Mouse (Mus musculus) limb, embryonic 14.5 days (tissue): ENCODE measurements at regions not wholly inside any gene's neighbourhood (a gene's known extent, or its start where the extent isn't known, plus 50 kb on each side); places are given as distances from the start of the nearest gene placed in this dataset.
A peak's percentile ranks its signal among the peaks of the same experiment; 100 is the strongest.

Experiments
- ATAC-seq: fragments of 200-750 bp; cut with Nextera tagmentation; 2 replicates; pipeline ENCODE4 v1.8.0; 2017; ENCODE audit warnings: low read depth, moderate number of reproducible peaks, moderate TSS enrichment; ENCODE audit not compliant: low FRiP score
- DNase-seq: peaks from one replicate; pipeline ENCODE4 v3.0.0-alpha.2; 2015; ENCODE audit warnings: low spot score
- H3K27ac ChIP-seq: fragments of 300-500 bp; sonication (generic); replicated peaks from 2 replicates; pipeline ENCODE4 v1.5.1; 2014; ENCODE audit warnings: low read depth, mild to moderate bottlenecking, low read length, moderate library complexity, mixed read lengths
- H3K27me3 ChIP-seq: fragments of 300-500 bp; sonication (generic); 2 replicates; pipeline ENCODE4 v1.6.1; 2014; ENCODE audit warnings: low read length, mixed read lengths; ENCODE audit not compliant: control insufficient read depth, insufficient read depth
- H3K36me3 ChIP-seq: fragments of 300-500 bp; sonication (generic); 2 replicates; pipeline ENCODE4 v1.6.1; 2014; ENCODE audit warnings: mild to moderate bottlenecking, low read length, moderate library complexity, mixed read lengths; ENCODE audit not compliant: control insufficient read depth, insufficient read depth
- H3K4me1 ChIP-seq: fragments of 300-500 bp; sonication (generic); 2 replicates; pipeline ENCODE4 v1.6.1; 2014; ENCODE audit warnings: antibody characterized with exemption, low read length, mixed read lengths; ENCODE audit not compliant: control insufficient read depth, insufficient read depth
- H3K4me2 ChIP-seq: fragments of 300-500 bp; sonication (generic); replicated peaks from 2 replicates; pipeline ENCODE4 v1.6.1; 2014; ENCODE audit warnings: low read depth, mild to moderate bottlenecking, low read length, moderate library complexity; ENCODE audit not compliant: severe bottlenecking
- H3K4me3 ChIP-seq: fragments of 300-500 bp; sonication (generic); replicated peaks from 2 replicates; pipeline ENCODE4 v1.5.1; 2014; ENCODE audit warnings: low read length
- H3K9ac ChIP-seq: fragments of 300-500 bp; sonication (generic); 2 replicates; pipeline ENCODE4 v1.6.1; 2014; ENCODE audit warnings: mild to moderate bottlenecking, low read depth, low read length, moderate library complexity; ENCODE audit not compliant: severe bottlenecking
- H3K9me3 ChIP-seq: fragments of 300-500 bp; sonication (generic); 2 replicates; pipeline ENCODE4 v1.6.1; 2016; ENCODE audit warnings: low read length; ENCODE audit not compliant: control insufficient read depth
- POLR2A ChIP-seq: fragments of 200-500 bp; IDR thresholded peaks from 2 replicates; pipeline ENCODE4 v1.8.0; 2012; ENCODE audit warnings: inconsistent platforms, mild to moderate bottlenecking, moderate library complexity, borderline replicate concordance; ENCODE audit not compliant: insufficient read depth, insufficient read length; ENCODE audit errors: extremely low read depth
- WGBS: fragments of 180-500 bp; shearing (Covaris S2); extraction: QIAGEN DNeasy Blood & Tissue Kit; methylation state at CpG from one replicate; pipeline ENCODE4 v1.1.7; 2014; 5-methylcytosine and 5-hydroxymethylcytosine counted together

- Histone ChIP-seq H3K9me3 (no peaks in the 10 kb centered on the region), H3K4me2 (no peak overlapping the region), H3K27me3 (no peaks in the 10 kb centered on the region), H3K9ac (no peak overlapping the region), H3K27ac (no peak overlapping the region), H3K36me3 (no peaks in the 10 kb centered on the region), H3K4me3 (no peak overlapping the region), H3K4me1 (0 out of 2 replicates have a peak, but pooled peaks cover 3% of the 10 kb centered on the region)
- ATAC-seq (no peak), DNase-seq (no peak)
- TF ChIP-seq POLR2A, result no peak
- 85% methylated on average over 8 of the region's 8 CpGs for WGBS
These were observed 155.9 kb upstream of the Plcz1 start for GRCm38 (mm10) chr6:140197113-140197675.

- no peaks in the 10 kb centered on the region for H3K27me3 ChIP-seq
- WGBS, result 76% methylated on average over 2 of the region's 2 CpGs
- 0 out of 2 replicates have a peak, but pooled peaks cover 3% of the 10 kb centered on the region for H3K4me1 ChIP-seq
- no peak overlapping the region for H3K4me3 ChIP-seq
- DNase-seq (no peak), ATAC-seq (no peak)
- H3K36me3 ChIP-seq, result no peaks in the 10 kb centered on the region
- no peak overlapping the region for H3K9ac ChIP-seq
- no peaks in the 10 kb centered on the region for H3K9me3 ChIP-seq
- H3K4me2 ChIP-seq, result no peak overlapping the region
- H3K27ac ChIP-seq, result no peak overlapping the region
- no peak for TF ChIP-seq POLR2A
These were observed 153.0 kb upstream of the Plcz1 start for GRCm38 (mm10) chr6:140194276-140194675.

- peak overlapping the region; percentile 20; the same call in 1 of the 2 replicates for H3K4me2 ChIP-seq
These were observed 152.1 kb upstream of the Plcz1 start for GRCm38 (mm10) chr6:140193084-140193939.

GRCm38 (mm10) chr6:140192526-140192925, 151.3 kb upstream of the Plcz1 start:
- H3K27me3 ChIP-seq, result no peaks in the 10 kb centered on the region
- no peak overlapping the region for H3K4me3 ChIP-seq
- no peak overlapping the region for H3K4me2 ChIP-seq
- ATAC-seq (no peak), DNase-seq (no peak)
- no peak for TF ChIP-seq POLR2A
- no peaks in the 10 kb centered on the region for H3K9me3 ChIP-seq
- WGBS, result 86% methylated on average over 17 of the region's 17 CpGs
- no peak overlapping the region for H3K9ac ChIP-seq
- no peaks in the 10 kb centered on the region for H3K36me3 ChIP-seq
- 0 out of 2 replicates have a peak, but pooled peaks cover 3% of the 10 kb centered on the region for H3K4me1 ChIP-seq
- no peak overlapping the region for H3K27ac ChIP-seq

More at GRCm38 (mm10) chr6:140193084-140193939, 152.1 kb upstream of the Plcz1 start:
- ATAC-seq, result peak; percentile 34; the same call in 1 of the 2 replicates
- Histone ChIP-seq H3K9me3 (no peaks in the 10 kb centered on the region), H3K4me1 (0 out of 2 replicates have a peak, but pooled peaks cover 3% of the 10 kb centered on the region), H3K9ac (no peak overlapping the region), H3K27me3 (no peaks in the 10 kb centered on the region), H3K4me3 (no peak overlapping the region), H3K27ac (0 out of 2 replicates have a peak overlapping the region, but pooled peaks have one; percentile 9), H3K36me3 (no peaks in the 10 kb centered on the region)
- no peak for TF ChIP-seq POLR2A
- WGBS, result 25% methylated on average over 9 of the region's 9 CpGs
- DNase-seq, result peak; percentile 57

- H3K4me2 ChIP-seq, result no peak overlapping the region
- H3K9ac ChIP-seq, result no peak overlapping the region
- no peak for DNase-seq
- H3K27me3 ChIP-seq, result no peaks in the 10 kb centered on the region
- no peaks in the 10 kb centered on the region for H3K9me3 ChIP-seq
- no peak for TF ChIP-seq POLR2A
- 0 out of 2 replicates have a peak, but pooled peaks cover 3% of the 10 kb centered on the region for H3K4me1 ChIP-seq
- no peak overlapping the region for H3K4me3 ChIP-seq
- no peaks in the 10 kb centered on the region for H3K36me3 ChIP-seq
- ATAC-seq, result no peak
- no peak overlapping the region for H3K27ac ChIP-seq
- 83% methylated on average over 4 of the region's 4 CpGs for WGBS
These were observed 150.1 kb upstream of the Plcz1 start for GRCm38 (mm10) chr6:140191341-140191740.
